Mouse (Mus musculus): ENCODE results near the gene Tmem18. TPM values are rescaled to one million over a fixed set of nuclear protein-coding genes. Genes with fewer than 3 reads are reported as not detected.
A peak's percentile ranks its signal among the peaks of the same experiment; 100 is the strongest.

Tmem18 gene
- 22.8 and 31.1 TPM in 2 replicates for polyA plus RNA-seq (2011; ENCODE audit: insufficient read length, low read depth, missing spikeins)

GRCm38 (mm10) chr12:30584356-30584740, at the start of gene Tmem18:
Tmem18 (plus strand) TSS chr12:30584426.
- H3K4me1 ChIP-seq (ENCODE audit: control insufficient read depth, insufficient read depth, low read length), result peaks cover 4% of the 10 kb centered on the region; the same call in 1 of the 2 replicates
- peak; percentile 98 for TF ChIP-seq POLR2A (IDR thresholded peaks at IDR 0.05; ENCODE audit: low read depth, low read length)
- TF ChIP-seq CTCF (IDR thresholded peaks at IDR 0.05; ENCODE audit: borderline replicate concordance, insufficient read depth, low read length), result no peak
- peak within 1 kb of the TSS; percentile 90 for H3K27ac ChIP-seq (ENCODE audit: insufficient read depth, low read length)
- H3K4me3 ChIP-seq (ENCODE audit: insufficient read depth, low read length), result peak within 1 kb of the TSS; percentile 93

DNA sequence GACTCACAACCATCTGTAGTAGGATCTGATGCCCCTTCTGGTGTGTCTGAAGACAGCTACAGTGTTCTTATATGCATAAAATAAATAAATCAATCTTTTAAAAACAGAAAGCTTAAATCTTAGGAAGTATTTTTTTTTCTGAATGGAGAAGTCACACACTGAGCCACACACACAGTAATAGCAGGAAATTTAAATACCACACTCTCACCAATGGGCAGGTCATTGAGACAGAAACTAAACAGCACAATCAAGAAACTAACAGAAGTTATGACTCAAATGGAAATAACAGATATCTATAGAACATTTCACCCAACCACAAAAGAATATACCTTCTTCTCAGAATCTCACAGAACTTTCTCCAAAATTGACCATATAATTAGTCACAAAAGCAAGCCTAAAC, 26.9 kb upstream of the Tmem18 start:
- H3K4me1 ChIP-seq (ENCODE audit: control insufficient read depth, insufficient read depth, low read length), result no peaks in the 10 kb centered on the region
- no peak overlapping the region for H3K4me3 ChIP-seq (ENCODE audit: insufficient read depth, low read length)
- no peak for TF ChIP-seq CTCF (IDR thresholded peaks at IDR 0.05; ENCODE audit: borderline replicate concordance, insufficient read depth, low read length)
- TF ChIP-seq POLR2A (IDR thresholded peaks at IDR 0.05; ENCODE audit: low read depth, low read length), result no peak
- H3K27ac ChIP-seq (ENCODE audit: insufficient read depth, low read length), result no peak overlapping the region

- TF ChIP-seq CTCF (IDR thresholded peaks at IDR 0.05; ENCODE audit: borderline replicate concordance, insufficient read depth, low read length), result no peak
- no peak for TF ChIP-seq POLR2A (IDR thresholded peaks at IDR 0.05; ENCODE audit: low read depth, low read length)
- Histone ChIP-seq H3K27ac (ENCODE audit: insufficient read depth, low read length) (no peak overlapping the region), H3K4me3 (ENCODE audit: insufficient read depth, low read length) (no peak overlapping the region)
Measured at GRCm38 (mm10) chr12:30561411-30561810, 22.8 kb upstream of the Tmem18 start.

DNA sequence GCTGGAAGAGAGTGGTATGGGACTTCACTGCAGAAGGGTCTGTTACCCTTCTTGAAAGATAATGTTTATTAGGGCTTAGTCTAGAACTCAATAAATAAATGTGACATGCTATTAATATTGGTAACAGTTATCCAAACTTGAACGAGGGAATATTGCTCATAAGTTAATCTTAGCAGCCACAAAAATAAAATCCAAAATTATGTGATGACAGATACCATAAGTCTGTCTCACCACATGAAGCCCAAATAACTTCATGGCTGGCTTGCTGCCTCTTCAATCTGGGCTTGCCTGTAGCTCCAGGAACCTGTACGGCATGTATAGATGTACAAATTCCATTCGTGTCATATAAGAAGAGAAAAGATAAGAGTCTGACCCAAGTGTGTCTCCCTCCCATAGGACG, 12.2 kb upstream of the Tmem18 start:
- Histone ChIP-seq H3K4me3 (ENCODE audit: insufficient read depth, low read length) (no peak overlapping the region), H3K27ac (ENCODE audit: insufficient read depth, low read length) (no peak overlapping the region), H3K4me1 (ENCODE audit: control insufficient read depth, insufficient read depth, low read length) (no peaks in the 10 kb centered on the region)
- no peak for TF ChIP-seq POLR2A (IDR thresholded peaks at IDR 0.05; ENCODE audit: low read depth, low read length)
- TF ChIP-seq CTCF (IDR thresholded peaks at IDR 0.05; ENCODE audit: borderline replicate concordance, insufficient read depth, low read length), result no peak

More at GRCm38 (mm10) chr12:30561411-30561810, 22.8 kb upstream of the Tmem18 start:
- no peaks in the 10 kb centered on the region for H3K4me1 ChIP-seq (ENCODE audit: control insufficient read depth, insufficient read depth, low read length)

DNA sequence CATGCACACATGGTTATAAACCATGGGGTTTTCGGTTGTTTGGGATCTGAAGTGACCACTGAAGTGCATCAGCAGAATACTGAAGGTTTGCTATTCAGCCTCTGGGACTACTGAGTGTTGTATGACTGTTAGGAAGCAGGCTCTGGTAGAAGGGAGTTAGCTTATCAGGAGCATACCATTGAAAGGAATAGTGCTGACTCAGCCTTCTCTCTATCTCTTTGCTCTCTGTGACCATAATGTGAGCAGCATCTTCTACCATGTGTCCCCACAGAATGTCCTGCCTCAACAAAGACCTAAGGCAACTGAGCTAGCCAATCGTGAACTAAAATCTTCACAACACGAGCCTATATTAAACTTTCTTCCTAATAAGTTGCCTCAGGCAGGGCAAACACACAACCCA, 8.3 kb upstream of the Tmem18 start:
- H3K27ac ChIP-seq (ENCODE audit: insufficient read depth, low read length), result no peak overlapping the region
- H3K4me3 ChIP-seq (ENCODE audit: insufficient read depth, low read length), result no peak overlapping the region
- no peaks in the 10 kb centered on the region for H3K4me1 ChIP-seq (ENCODE audit: control insufficient read depth, insufficient read depth, low read length)
- TF ChIP-seq POLR2A (IDR thresholded peaks at IDR 0.05; ENCODE audit: low read depth, low read length) (no peak), CTCF (IDR thresholded peaks at IDR 0.05; ENCODE audit: borderline replicate concordance, insufficient read depth, low read length) (no peak)

- H3K4me3 ChIP-seq (ENCODE audit: insufficient read depth, low read length), result no peak overlapping the region
- TF ChIP-seq POLR2A (IDR thresholded peaks at IDR 0.05; ENCODE audit: low read depth, low read length) (no peak), CTCF (IDR thresholded peaks at IDR 0.05; ENCODE audit: borderline replicate concordance, insufficient read depth, low read length) (peak; percentile 47; the same call in 1 of the 2 replicates)
- no peak overlapping the region for H3K27ac ChIP-seq (ENCODE audit: insufficient read depth, low read length)
- no peaks in the 10 kb centered on the region for H3K4me1 ChIP-seq (ENCODE audit: control insufficient read depth, insufficient read depth, low read length)
Measured at GRCm38 (mm10) chr12:30578019-30578418, 6.2 kb upstream of the Tmem18 start.

- no peak for TF ChIP-seq POLR2A (IDR thresholded peaks at IDR 0.05; ENCODE audit: low read depth, low read length)
- no peak for TF ChIP-seq CTCF (IDR thresholded peaks at IDR 0.05; ENCODE audit: borderline replicate concordance, insufficient read depth, low read length)
- Histone ChIP-seq H3K4me3 (ENCODE audit: insufficient read depth, low read length) (no peak overlapping the region), H3K27ac (ENCODE audit: insufficient read depth, low read length) (no peak overlapping the region), H3K4me1 (ENCODE audit: control insufficient read depth, insufficient read depth, low read length) (peaks cover 4% of the 10 kb centered on the region; the same call in 1 of the 2 replicates)
Measured at GRCm38 (mm10) chr12:30581277-30581676, 2.9 kb upstream of the Tmem18 start.

DNA sequence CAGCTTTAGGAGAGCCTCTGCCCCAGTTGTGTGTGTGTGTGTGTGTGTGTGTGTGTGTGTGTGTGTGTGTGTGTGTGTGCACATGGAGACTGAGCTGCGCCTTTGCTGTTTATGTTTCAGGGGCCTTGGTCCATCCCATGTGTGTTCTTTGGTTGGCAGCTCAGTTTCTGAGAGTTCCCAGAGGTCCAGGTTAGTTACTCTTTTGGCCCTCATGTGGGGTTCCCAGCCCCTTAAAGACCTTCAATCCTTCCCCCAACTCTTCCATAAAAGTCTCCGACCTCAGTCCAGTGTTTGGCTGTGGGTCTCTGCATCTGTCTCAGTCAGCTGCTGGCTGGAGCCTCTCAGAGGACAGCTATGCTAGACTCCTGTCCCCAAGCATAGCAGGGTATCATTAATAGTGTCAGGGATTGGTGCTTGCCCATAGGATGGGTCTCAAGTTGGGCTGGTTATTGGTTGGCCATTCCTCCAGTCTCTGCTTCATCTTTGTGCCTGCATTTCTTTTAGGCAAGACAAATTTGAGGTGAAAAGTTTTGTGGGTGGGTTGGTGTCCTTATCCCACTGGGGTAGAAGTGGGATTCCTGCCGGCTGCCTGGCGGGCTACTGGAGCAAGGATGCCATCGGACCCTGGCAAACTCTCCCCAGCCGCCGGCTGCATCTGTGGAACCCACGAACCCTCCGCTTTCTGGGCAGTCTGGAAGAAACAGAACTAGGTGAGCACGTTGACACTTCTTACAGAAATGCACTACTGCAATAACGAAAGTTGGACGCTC, 455 bp upstream of the Tmem18 start:
- peaks cover 4% of the 10 kb centered on the region; the same call in 1 of the 2 replicates for H3K4me1 ChIP-seq (ENCODE audit: control insufficient read depth, insufficient read depth, low read length)
- H3K4me3 ChIP-seq (ENCODE audit: insufficient read depth, low read length), result peak overlapping the region; percentile 93
- H3K27ac ChIP-seq (ENCODE audit: insufficient read depth, low read length), result peak overlapping the region; percentile 69
- no peak for TF ChIP-seq CTCF (IDR thresholded peaks at IDR 0.05; ENCODE audit: borderline replicate concordance, insufficient read depth, low read length)
- TF ChIP-seq POLR2A (IDR thresholded peaks at IDR 0.05; ENCODE audit: low read depth, low read length), result no peak

DNA sequence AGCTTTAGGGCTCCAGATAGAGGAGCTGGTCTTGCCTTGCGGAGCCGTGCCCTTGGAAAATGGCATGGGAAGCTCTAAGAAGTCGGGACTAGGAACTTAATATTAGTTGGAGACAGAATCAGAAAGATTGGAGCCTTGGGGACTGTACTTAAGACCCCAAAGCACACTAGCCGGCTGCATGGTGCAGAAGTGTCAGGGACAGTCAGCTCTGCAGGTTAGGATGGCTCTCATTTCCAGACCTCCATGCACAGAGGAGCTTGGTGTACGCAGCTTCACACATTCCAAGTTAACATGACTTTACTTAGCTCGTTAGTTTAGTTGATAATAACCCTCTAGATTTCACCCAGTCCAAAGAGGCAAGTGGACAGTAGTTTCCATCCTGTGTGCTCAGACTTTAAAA, 637 bp downstream of the Tmem18 start:
- Histone ChIP-seq H3K27ac (ENCODE audit: insufficient read depth, low read length) (peak overlapping the region; percentile 90), H3K4me3 (ENCODE audit: insufficient read depth, low read length) (peak overlapping the region; percentile 93), H3K4me1 (ENCODE audit: control insufficient read depth, insufficient read depth, low read length) (peaks cover 4% of the 10 kb centered on the region; the same call in 1 of the 2 replicates)
- TF ChIP-seq POLR2A (IDR thresholded peaks at IDR 0.05; ENCODE audit: low read depth, low read length), result no peak
- no peak for TF ChIP-seq CTCF (IDR thresholded peaks at IDR 0.05; ENCODE audit: borderline replicate concordance, insufficient read depth, low read length)

GRCm38 (mm10) chr12:30591832-30592231, 7.6 kb downstream of the Tmem18 start:
- H3K4me3 ChIP-seq (ENCODE audit: insufficient read depth, low read length), result no peak overlapping the region
- no peak overlapping the region for H3K27ac ChIP-seq (ENCODE audit: insufficient read depth, low read length)
- TF ChIP-seq CTCF (IDR thresholded peaks at IDR 0.05; ENCODE audit: borderline replicate concordance, insufficient read depth, low read length) (no peak), POLR2A (IDR thresholded peaks at IDR 0.05; ENCODE audit: low read depth, low read length) (no peak)
- no peaks in the 10 kb centered on the region for H3K4me1 ChIP-seq (ENCODE audit: control insufficient read depth, insufficient read depth, low read length)

Data from embryonic fibroblast, embryonic 13.5 days (primary cell).